Mouse (Mus musculus) lung, embryonic 16.5 days (tissue): ENCODE measurements around the gene Map4. TPM values are rescaled to one million over a fixed set of nuclear protein-coding genes. Genes with fewer than 3 reads are reported as not detected.
"Not testable (repeated sequence)": the region's sequence is repeated elsewhere in the genome, so short reads cannot be mapped to it uniquely, and the experiment has no call there.

ENCODE experiments used
- ATAC-seq: fragments of 200-750 bp; cut with Nextera tagmentation; 2 replicates; pipeline ENCODE4 v1.8.0; 2017; ENCODE audit warnings: low read depth, mild to moderate bottlenecking, moderate library complexity
- H3K27ac ChIP-seq: fragments of 300-500 bp; sonication (generic); 2 replicates; pipeline ENCODE4 v1.5.1; 2014; ENCODE audit warnings: mild to moderate bottlenecking, control low read depth, low read length
- H3K27me3 ChIP-seq: fragments of 300-500 bp; sonication (generic); 2 replicates; pipeline ENCODE4 v1.6.1; 2014; ENCODE audit warnings: low read depth, low read length, mixed read lengths; ENCODE audit not compliant: control insufficient read depth, insufficient read depth
- H3K36me3 ChIP-seq: fragments of 300-500 bp; sonication (generic); 2 replicates; pipeline ENCODE4 v1.6.1; 2014; ENCODE audit warnings: low read length; ENCODE audit not compliant: control insufficient read depth, insufficient read depth
- H3K4me1 ChIP-seq: fragments of 300-500 bp; sonication (generic); replicated peaks from 2 replicates; pipeline ENCODE4 v1.6.1; 2014; ENCODE audit warnings: low read length, mixed read lengths; ENCODE audit not compliant: control insufficient read depth, insufficient read depth
- H3K4me2 ChIP-seq: fragments of 300-500 bp; sonication (generic); 2 replicates; pipeline ENCODE4 v1.6.1; 2014; ENCODE audit warnings: low read depth, low read length, control low read depth
- H3K4me3 ChIP-seq: fragments of 300-500 bp; sonication (generic); 2 replicates; pipeline ENCODE4 v1.5.1; 2014; ENCODE audit warnings: mild to moderate bottlenecking, low read length, control low read depth
- H3K9ac ChIP-seq: fragments of 300-500 bp; sonication (generic); 2 replicates; pipeline ENCODE4 v1.6.1; 2014; ENCODE audit warnings: low read length, control low read depth
- H3K9me3 ChIP-seq: fragments of 300-500 bp; sonication (generic); 2 replicates; pipeline ENCODE4 v1.6.1; 2016; ENCODE audit warnings: low read length; ENCODE audit not compliant: control insufficient read depth
- WGBS: fragments of 180-500 bp; shearing (Covaris S2); extraction: QIAGEN DNeasy Blood & Tissue Kit; methylation state at CpG from one replicate; pipeline ENCODE4 v1.1.7; 2014; 5-methylcytosine and 5-hydroxymethylcytosine counted together
- polyA plus RNA-seq: library from polyadenylated mRNA; unstranded; fragments of >200 nt; fragmentation: Nextera tagmentation; extraction: Ambion mirVana; gene quantifications from 2 replicates; pipeline ENCODE4 v1.2.1, GENCODE M21; 2015

Map4 gene
- polyA plus RNA-seq, 1 experiment from 2014 or later, result 56.2 TPM

GRCm38 (mm10) chr9:109968351-109969116, 37.3 kb downstream of the Map4 start:
- no peaks in the 10 kb centered on the region for H3K4me1 ChIP-seq
- ATAC-seq, result 0 out of 2 replicates have a peak, but pooled peaks have one; percentile 2
- H3K9ac ChIP-seq, result no peak overlapping the region
- H3K27me3 ChIP-seq, result no peaks in the 10 kb centered on the region
- no peaks in the 10 kb centered on the region for H3K9me3 ChIP-seq
- 55% methylated on average over 4 of the region's 4 CpGs for WGBS
- H3K4me2 ChIP-seq, result no peak overlapping the region
- H3K27ac ChIP-seq, result no peak overlapping the region
- H3K4me3 ChIP-seq, result no peak overlapping the region
- no peaks in the 10 kb centered on the region for H3K36me3 ChIP-seq

GRCm38 (mm10) chr9:109969181-109969580, 37.9 kb downstream of the Map4 start:
- no peaks in the 10 kb centered on the region for H3K27me3 ChIP-seq
- no peak overlapping the region for H3K9ac ChIP-seq
- H3K36me3 ChIP-seq, result no peaks in the 10 kb centered on the region
- no peaks in the 10 kb centered on the region for H3K9me3 ChIP-seq
- 63% methylated on average over 3 of the region's 3 CpGs for WGBS
- H3K4me1 ChIP-seq, result no peaks in the 10 kb centered on the region
- H3K4me3 ChIP-seq, result no peak overlapping the region
- H3K27ac ChIP-seq, result no peak overlapping the region
- ATAC-seq, result peak; percentile 41; the same call in 1 of the 2 replicates
- H3K4me2 ChIP-seq, result no peak overlapping the region

- no peaks in the 10 kb centered on the region for H3K36me3 ChIP-seq
- no peaks in the 10 kb centered on the region for H3K9me3 ChIP-seq
- WGBS, result 74% methylated on average over 4 of the region's 4 CpGs
- H3K9ac ChIP-seq, result no peak overlapping the region
- no peak overlapping the region for H3K27ac ChIP-seq
- H3K27me3 ChIP-seq, result no peaks in the 10 kb centered on the region
- ATAC-seq, result no peak
- H3K4me2 ChIP-seq, result no peak overlapping the region
- no peaks in the 10 kb centered on the region for H3K4me1 ChIP-seq
- H3K4me3 ChIP-seq, result no peak overlapping the region
Observed at GRCm38 (mm10) chr9:109969792-109970336, 38.6 kb downstream of the Map4 start.

GRCm38 (mm10) chr9:109971711-109972110, 40.5 kb downstream of the Map4 start:
- not testable (repeated sequence) for H3K4me2 ChIP-seq, H3K27me3 ChIP-seq, H3K27ac ChIP-seq, H3K4me3 ChIP-seq, H3K36me3 ChIP-seq, ATAC-seq, H3K9me3 ChIP-seq, H3K4me1 ChIP-seq, H3K9ac ChIP-seq
- 92% methylated on average over 5 of the region's 5 CpGs for WGBS

- not testable (repeated sequence) for ATAC-seq, H3K36me3 ChIP-seq
Observed at GRCm38 (mm10) chr9:109980223-109980622, 49.0 kb downstream of the Map4 start.

GRCm38 (mm10) chr9:109985416-109985815, 54.2 kb downstream of the Map4 start:
- H3K4me1 ChIP-seq, result no peaks in the 10 kb centered on the region
- 24% methylated on average over 4 of the region's 4 CpGs for WGBS
- peak; percentile 85 for ATAC-seq

More at GRCm38 (mm10) chr9:109980223-109980622, 49.0 kb downstream of the Map4 start:
- not testable (repeated sequence) for H3K9me3 ChIP-seq, H3K27me3 ChIP-seq, H3K4me1 ChIP-seq, H3K4me3 ChIP-seq, H3K27ac ChIP-seq, H3K4me2 ChIP-seq, H3K9ac ChIP-seq
- WGBS, result 87% methylated on average over 4 of the region's 4 CpGs

GRCm38 (mm10) chr9:109989084-109989483, 57.8 kb downstream of the Map4 start:
- Histone ChIP-seq H3K9me3 (no peaks in the 10 kb centered on the region), H3K4me3 (no peak overlapping the region), H3K36me3 (no peaks in the 10 kb centered on the region), H3K27ac (no peak overlapping the region), H3K9ac (no peak overlapping the region), H3K27me3 (no peaks in the 10 kb centered on the region), H3K4me2 (no peak overlapping the region), H3K4me1 (no peaks in the 10 kb centered on the region)
- ATAC-seq, result no peak
- WGBS, result 67% methylated on average over 1 of the region's 1 CpGs

More at GRCm38 (mm10) chr9:109985416-109985815, 54.2 kb downstream of the Map4 start:
- no peak overlapping the region for H3K27ac ChIP-seq
- H3K36me3 ChIP-seq, result no peaks in the 10 kb centered on the region
- no peak overlapping the region for H3K4me3 ChIP-seq
- H3K9me3 ChIP-seq, result no peaks in the 10 kb centered on the region
- no peak overlapping the region for H3K9ac ChIP-seq
- no peak overlapping the region for H3K4me2 ChIP-seq
- no peaks in the 10 kb centered on the region for H3K27me3 ChIP-seq

- Histone ChIP-seq H3K27ac (no peak overlapping the region), H3K4me3 (no peak overlapping the region), H3K27me3 (no peaks in the 10 kb centered on the region), H3K9ac (no peak overlapping the region), H3K36me3 (peaks cover 6% of the 10 kb centered on the region), H3K4me2 (no peak overlapping the region), H3K9me3 (no peaks in the 10 kb centered on the region), H3K4me1 (no peaks in the 10 kb centered on the region)
- ATAC-seq, result no peak
- WGBS, result 83% methylated on average over 4 of the region's 4 CpGs
Observed at GRCm38 (mm10) chr9:109997441-109997840, 66.2 kb downstream of the Map4 start.

- no peak for ATAC-seq
- Histone ChIP-seq H3K4me1 (no peaks in the 10 kb centered on the region), H3K9ac (no peak overlapping the region), H3K9me3 (no peaks in the 10 kb centered on the region), H3K27me3 (no peaks in the 10 kb centered on the region), H3K4me3 (no peak overlapping the region), H3K27ac (no peak overlapping the region), H3K36me3 (peaks cover 6% of the 10 kb centered on the region), H3K4me2 (no peak overlapping the region)
- 54% methylated on average over 1 of the region's 1 CpGs for WGBS
Observed at GRCm38 (mm10) chr9:110001946-110002345, 70.7 kb downstream of the Map4 start.
